Mouse (Mus musculus) gastrocnemius, postnatal 10 days (tissue): ENCODE results near the gene Cbx2. TPM values are rescaled to one million over a fixed set of nuclear protein-coding genes. Genes with fewer than 3 reads are reported as not detected.

Source experiments
- DNase-seq: peaks from one replicate; pipeline ENCODE4 v3.0.0; 2021; ENCODE audit warnings: mixed read lengths
- total RNA-seq, 2 experiments: library from RNA; stranded (reverse); gene quantifications; 2 replicates each; pipeline ENCODE4 v1.2.3; 2021

Gene Cbx2
- total RNA-seq, 2 experiments from 2014 or later: 2.3 to 3.0 TPM

DNA sequence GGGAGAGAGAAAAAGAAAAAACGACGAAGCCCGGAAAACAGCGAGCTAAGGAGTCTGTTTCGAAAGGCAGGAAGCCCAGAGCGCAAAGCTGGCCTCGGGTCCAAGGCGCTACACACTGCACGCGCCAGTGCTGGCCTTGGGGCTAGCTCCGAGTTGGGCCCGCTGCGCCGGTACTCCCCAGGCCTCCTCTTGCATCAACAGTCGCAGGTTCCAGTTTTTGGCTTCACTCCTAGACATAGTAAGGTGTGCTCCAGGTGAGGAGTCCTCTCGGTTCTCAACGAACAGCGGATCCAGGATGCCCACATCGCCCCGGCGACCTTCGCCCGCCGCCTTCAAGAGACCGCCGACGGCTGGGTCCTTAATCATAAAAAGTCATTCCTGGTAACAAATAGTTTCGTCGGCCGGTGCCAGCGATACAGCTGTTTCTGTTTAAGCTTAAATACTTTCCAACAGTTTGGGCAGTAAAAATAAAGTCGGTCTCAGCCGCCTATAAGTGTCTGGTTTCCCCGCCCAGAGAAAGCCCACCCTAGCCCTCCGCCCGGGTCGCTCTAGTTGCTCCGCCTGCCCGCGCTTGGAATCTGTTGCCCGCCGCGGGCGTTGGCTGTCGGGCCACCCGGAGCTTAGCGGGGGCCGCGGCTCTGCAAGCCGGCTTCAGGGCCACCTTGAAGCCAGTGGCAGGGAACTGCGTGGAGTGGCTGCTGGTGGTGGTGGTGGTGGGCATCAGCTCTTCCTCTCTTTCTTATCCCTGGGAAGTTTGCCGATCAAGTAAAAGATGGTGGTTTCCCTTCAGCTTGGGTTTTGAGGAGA lies 19.9 kb downstream of the Cbx2 start:
- DNase-seq: no peak

GRCm38 (mm10) chr11:119043273-119043540 lies 20.4 kb downstream of the Cbx2 start:
- no peak for DNase-seq

GRCm38 (mm10) chr11:119043761-119044550 lies 21.2 kb downstream of the Cbx2 start:
- no peak for DNase-seq

DNA sequence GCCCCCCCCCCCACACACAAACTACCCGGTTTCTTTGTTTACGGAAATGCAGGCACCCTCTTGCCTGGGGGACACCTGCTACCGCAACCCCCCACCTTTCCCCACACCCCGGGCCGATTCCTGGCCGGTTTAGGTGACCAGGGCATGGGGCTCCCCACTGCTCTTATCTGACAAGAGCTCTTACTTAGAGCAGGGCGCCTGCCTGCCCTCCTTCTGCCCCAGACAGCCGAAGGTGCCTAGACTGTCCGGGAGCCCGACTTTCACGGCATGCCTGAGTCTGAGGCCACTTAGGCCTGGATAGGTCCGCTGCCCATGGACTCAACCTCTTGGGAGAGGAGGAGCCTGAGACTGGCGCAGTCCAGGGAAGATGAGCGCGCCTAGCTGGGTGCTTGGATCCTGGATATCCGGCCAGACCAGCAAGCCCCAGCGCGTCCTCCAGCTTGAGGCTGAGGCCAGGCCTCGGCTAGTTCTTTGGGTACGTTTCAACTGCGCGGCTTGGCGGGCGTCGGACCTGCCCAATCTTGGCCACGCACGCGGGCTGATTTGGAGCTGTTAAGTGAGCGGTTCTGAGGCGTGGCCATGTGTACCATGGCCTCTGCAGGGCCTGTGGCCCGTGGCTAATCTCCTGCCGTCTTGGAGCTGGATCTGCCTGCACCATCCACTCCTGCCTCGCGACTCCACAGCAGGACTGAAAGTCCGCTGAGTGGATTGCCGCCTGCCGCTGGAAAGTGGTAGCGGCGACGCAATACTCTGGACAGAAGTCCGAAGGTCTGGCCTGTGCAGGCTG lies 22.0 kb downstream of the Cbx2 start:
- no peak for DNase-seq

GRCm38 (mm10) chr11:119046601-119047245 lies 24.0 kb downstream of the Cbx2 start:
- DNase-seq: no peak

- DNase-seq: no peak
These were observed 24.7 kb downstream of the Cbx2 start for GRCm38 (mm10) chr11:119047261-119048132.

DNA sequence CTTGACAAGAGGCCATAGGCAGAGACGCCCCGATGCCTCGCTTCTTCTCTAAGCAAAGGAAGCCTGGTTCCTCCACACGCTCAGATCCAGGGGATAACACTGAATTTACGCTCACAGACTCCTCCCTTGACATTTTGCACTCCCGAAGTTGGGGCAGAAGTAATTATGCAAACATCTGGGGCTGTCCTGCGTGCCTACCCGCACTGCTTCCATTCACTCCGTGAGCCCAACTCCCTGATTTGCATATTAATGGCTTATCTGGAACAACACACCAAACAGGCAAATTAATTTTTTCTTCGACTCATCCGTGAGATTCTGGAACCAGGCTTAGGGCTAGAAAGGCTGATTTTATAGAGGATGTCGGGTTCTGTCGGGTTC lies 25.4 kb downstream of the Cbx2 start:
- DNase-seq: no peak

DNA sequence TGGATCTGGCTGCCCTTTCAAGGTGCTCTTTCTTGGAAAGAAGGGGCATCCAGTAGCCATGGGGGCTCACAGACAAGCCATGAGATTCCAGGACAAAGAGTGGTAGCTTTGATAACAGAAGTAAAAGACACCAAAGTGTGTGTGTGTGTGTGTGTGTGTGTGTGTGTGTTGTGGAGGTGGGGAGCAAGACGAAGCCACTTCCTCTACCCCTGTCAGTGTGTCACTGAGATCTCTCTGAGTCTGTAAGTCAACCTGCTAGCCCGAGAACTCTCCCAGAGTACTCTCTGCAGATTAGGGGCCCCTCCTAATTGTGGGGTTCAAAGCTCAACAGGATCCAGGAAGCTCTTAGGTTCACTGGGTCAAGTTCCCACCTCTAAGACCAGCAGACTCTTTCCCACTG lies 27.6 kb downstream of the Cbx2 start:
- no peak for DNase-seq

DNA sequence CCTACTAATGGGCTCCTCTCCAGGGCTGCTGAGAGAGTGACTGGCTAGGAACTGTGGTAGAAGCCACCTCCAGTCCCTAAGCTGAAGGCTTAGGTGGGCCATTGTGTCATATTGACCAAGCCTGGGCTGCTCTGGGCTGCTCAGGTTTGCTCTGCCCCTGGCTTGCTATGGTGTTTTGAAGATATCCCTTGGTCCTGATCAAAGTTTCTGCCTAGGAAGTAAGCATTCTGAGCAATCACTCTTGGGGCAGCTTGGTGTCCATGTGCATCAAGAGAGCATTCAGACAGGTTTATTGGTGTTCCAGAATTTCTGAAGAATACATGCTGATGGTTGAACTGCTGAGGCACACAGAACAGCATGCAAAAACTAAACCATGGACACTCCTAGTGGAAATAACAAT lies 28.7 kb downstream of the Cbx2 start:
- DNase-seq: no peak

GRCm38 (mm10) chr11:119051927-119052660 lies 29.3 kb downstream of the Cbx2 start:
- no peak for DNase-seq

DNA sequence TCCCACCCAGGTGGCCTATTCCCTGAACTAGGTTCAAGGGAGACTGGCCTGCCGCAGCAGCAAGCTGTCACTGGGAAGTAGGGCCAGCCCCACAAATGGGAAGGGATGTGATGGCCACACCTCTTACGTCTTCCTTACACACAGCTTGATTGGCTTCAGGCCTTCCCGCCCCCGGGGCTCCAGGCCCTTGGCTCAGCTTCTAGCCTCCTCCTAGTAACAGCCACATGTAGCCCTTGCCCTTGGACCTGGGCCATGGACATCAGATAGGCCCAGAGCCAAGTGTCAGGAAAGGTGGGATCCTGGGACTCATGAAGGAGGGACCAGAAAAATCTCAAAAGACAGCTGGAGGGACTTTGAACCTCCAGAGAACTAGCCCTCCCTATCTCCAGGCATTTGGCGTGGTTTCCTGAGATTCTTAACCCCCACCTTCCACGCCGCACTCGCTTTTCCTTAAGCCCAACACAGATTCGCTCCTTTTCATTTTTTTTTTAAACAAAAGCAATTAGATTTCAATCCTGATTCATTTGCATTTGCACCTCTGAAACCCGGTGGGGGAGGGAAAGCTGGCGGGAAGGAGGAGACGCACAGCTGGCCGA lies 30.0 kb downstream of the Cbx2 start:
- no peak for DNase-seq

- no peak for DNase-seq
These were observed 30.5 kb downstream of the Cbx2 start for GRCm38 (mm10) chr11:119053257-119053670.

DNA sequence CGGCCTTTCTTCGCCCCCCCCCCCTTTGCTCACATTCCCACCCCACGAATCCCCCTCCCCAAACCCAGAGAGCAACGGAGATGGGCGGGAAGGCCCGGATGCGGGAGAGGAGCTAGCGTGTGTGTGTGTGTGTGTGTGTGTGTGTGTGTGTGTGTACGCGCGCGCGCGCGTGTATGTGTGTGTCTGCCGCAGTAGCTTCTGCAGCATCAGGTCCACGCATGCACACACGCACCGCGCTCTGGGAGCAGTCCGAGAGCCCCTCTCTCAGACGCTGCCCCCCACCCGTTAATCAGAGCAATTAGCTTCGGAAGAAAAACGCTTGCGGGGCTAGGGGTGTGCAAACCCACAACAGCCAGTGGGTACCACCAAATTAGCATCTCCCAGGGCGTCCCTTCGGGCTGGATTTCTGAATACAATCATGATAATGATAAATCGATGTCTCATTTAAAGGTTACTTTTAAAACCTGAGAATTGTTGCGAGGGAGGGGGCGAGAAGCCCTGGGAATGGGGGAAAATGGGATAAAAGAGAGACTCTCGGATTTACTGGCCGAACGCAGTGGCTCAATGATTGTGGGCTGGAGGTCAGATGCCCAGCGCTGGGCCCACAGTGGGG lies 31.1 kb downstream of the Cbx2 start:
- no peak for DNase-seq

DNA sequence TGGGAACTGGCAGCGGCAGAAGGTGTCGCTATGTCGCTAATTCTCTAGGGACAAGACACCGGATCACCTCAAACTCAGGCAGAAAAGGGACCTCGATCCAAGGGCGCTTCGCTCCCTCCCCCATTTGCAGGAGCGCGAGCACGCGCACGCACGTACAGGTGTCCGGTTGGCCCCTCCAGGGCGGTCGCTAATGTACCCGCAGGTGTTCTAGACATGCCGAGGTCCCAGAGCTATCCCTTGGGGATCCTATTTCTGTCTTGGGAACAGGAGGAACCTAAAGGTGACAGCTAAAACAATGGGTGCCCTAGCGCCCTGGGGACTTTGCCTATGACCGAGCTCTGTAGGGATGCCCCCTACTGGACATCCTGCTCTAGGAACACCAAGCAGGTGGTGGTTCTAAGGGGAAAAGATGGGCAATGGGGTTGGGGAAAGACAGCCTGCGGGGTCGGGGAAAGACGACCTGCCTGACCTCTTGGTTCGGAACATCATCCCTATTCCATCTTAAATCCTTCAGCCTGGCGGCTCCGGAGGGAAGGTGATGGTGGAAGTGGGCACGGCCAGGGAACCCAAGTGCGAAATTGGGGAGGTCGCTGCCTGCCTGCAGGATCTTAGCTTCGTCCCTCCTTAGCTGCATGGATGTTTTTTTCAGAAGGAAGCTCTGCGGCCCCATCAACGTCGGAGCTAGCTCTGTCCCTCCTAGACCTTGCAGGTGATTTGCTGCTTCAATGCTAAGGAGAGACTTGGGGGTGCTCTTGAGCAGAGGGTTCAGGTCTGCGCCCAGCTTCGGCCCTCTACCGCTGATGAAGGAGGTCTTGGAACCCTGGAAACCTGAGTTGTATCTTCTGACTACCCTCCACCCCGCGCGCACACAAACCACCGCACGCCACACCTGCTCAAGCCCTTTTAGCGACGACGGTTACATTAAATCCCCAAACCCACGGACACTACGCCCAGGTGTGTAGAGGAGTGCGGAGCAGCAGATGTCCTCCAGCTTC lies 31.9 kb downstream of the Cbx2 start:
- DNase-seq: no peak

GRCm38 (mm10) chr11:119055571-119056131 lies 32.9 kb downstream of the Cbx2 start:
- no peak for DNase-seq

GRCm38 (mm10) chr11:119056301-119057211 lies 33.8 kb downstream of the Cbx2 start:
- peak; percentile 55 for DNase-seq

DNA sequence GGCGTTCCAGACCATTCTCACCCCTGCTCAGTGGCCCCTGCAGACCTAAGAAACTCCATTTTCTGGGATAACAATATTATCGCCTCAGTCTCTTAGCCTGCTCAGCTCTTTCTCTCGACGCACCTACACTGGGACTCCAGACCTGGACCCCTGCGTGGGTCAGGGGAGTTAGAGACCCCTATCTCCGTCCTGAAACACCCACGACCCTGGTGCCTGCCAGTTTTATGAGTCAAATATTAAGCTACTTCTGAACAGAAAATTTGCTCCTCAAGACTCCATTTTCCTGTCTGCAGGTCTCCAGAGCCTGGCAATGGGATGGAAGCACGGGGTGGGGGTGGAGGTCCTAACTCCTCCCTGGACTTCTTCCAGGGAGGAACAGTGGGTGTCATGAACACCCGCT lies 34.5 kb downstream of the Cbx2 start:
- DNase-seq: no peak
